Mouse (Mus musculus) ES-E14 (cell line): ENCODE results near the gene Nadsyn1. TPM values are rescaled to one million over a fixed set of nuclear protein-coding genes. Genes with fewer than 3 reads are reported as not detected.

Source experiments
- DNase-seq: peaks from one replicate; pipeline ENCODE4 v3.0.0-alpha.2; 2013; ENCODE audit warnings: low read depth, low spot score
- H3K27ac ChIP-seq: 2 replicates; pipeline ENCODE4 v1.5.1; 2012; ENCODE audit warnings: low read depth, mild to moderate bottlenecking, low read length, moderate library complexity, mixed read lengths; ENCODE audit not compliant: poor library complexity, insufficient read depth, severe bottlenecking
- H3K36me3 ChIP-seq: 2 replicates; pipeline ENCODE4 v1.6.1; 2012; ENCODE audit warnings: mild to moderate bottlenecking, low read length, moderate library complexity, mixed read lengths; ENCODE audit not compliant: control insufficient read depth, poor library complexity, insufficient read depth, severe bottlenecking
- H3K4me1 ChIP-seq, 2 experiments: fragments of 150-350 bp in 1 of 2; sonication (generic) in 1 of 2; 2 replicates each; pipeline ENCODE4 v1.6.1; 2012; ENCODE audit warnings: low read length in 2 of 2, mild to moderate bottlenecking in 1 of 2, mixed read lengths in 1 of 2; ENCODE audit not compliant: control insufficient read depth in 2 of 2, insufficient read depth in 2 of 2, poor library complexity in 1 of 2
- H3K4me3 ChIP-seq, 2 experiments: fragments of 150-350 bp in 1 of 2; sonication (generic) in 1 of 2; 2 replicates each; pipeline ENCODE4 v1.5.1; 2012; ENCODE audit warnings: low read length in 2 of 2, low read depth in 1 of 2, mild to moderate bottlenecking in 1 of 2, mixed read lengths in 1 of 2; ENCODE audit not compliant: insufficient read depth in 1 of 2, poor library complexity in 1 of 2, severe bottlenecking in 1 of 2
- H3K9ac ChIP-seq: 2 replicates; pipeline ENCODE4 v1.6.1; 2012; ENCODE audit warnings: low read depth, mild to moderate bottlenecking, low read length, mixed read lengths; ENCODE audit not compliant: poor library complexity, insufficient read depth, severe bottlenecking
- H3K9me3 ChIP-seq: fragments of 150-350 bp; sonication (generic); 2 replicates; pipeline ENCODE4 v1.6.1; 2012; ENCODE audit warnings: low read depth, mild to moderate bottlenecking, low read length; ENCODE audit not compliant: control insufficient read depth, insufficient read depth
- CHD2 ChIP-seq: IDR thresholded peaks from 2 replicates; pipeline ENCODE4 v1.6.1; 2014; ENCODE audit warnings: mild to moderate bottlenecking, low read depth, low read length, inconsistent platforms
- HCFC1 ChIP-seq: IDR thresholded peaks from 2 replicates; pipeline ENCODE4 v1.6.1; 2012; ENCODE audit warnings: low read length, inconsistent platforms, borderline replicate concordance; ENCODE audit not compliant: insufficient read depth
- MAFK ChIP-seq: IDR thresholded peaks from 2 replicates; pipeline ENCODE4 v1.6.1; 2014; ENCODE audit warnings: mild to moderate bottlenecking, low read depth, low read length, inconsistent platforms; ENCODE audit not compliant: insufficient read depth
- ZC3H11A ChIP-seq: IDR thresholded peaks from 2 replicates; pipeline ENCODE4 v1.6.1; 2012; ENCODE audit warnings: low read depth, mild to moderate bottlenecking, inconsistent platforms, low read length, borderline replicate concordance
- ZNF384 ChIP-seq: IDR thresholded peaks from 2 replicates; pipeline ENCODE4 v1.6.1; 2012; ENCODE audit warnings: low read depth, low read length, inconsistent platforms
- in situ Hi-C, 2 experiments: fragments of 600-800 bp; cut with MboI; formaldehyde crosslinking; loops; one replicate each; pipeline ENCODE4 v1.15.1; 2025; ENCODE audit warnings: low sequenced_read_pairs in 2 of 2, inconsistent platforms in 1 of 2; ENCODE audit not compliant: unreplicated experiment in 2 of 2
- total RNA-seq: library from RNA; depleted of rRNA; stranded (reverse); fragments of 300-350 nt; gene quantifications from 2 replicates; pipeline ENCODE4 v1.2.3, GENCODE M21; 2012

Nadsyn1 gene
- total RNA-seq, 1 experiment, result 4.9 TPM

DNA sequence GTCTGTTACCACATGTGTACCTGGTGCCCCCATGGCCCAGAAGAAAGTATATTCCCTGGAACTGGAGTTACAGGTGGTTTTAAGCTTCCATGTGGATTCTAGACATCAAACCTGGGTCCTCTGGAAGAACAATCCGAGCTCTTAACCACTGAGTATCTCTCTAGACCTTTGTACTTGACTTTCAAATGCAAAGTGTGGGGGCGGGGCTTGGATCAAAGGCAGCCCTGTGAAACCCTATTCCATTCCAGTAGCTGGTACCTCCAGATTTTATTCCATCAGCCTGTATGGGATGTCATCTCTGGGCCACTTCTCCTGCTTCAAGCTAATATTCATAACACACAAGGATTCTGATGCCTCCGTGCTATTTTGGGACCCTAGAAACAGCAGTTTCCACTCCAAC lies 46.5 kb downstream of the Nadsyn1 start:
- no peak overlapping the region for H3K9ac ChIP-seq
- peaks cover 0 to 7% of the 10 kb centered on the region in 2 experiments; a peak in 2 of 4 replicates for H3K4me1 ChIP-seq
- H3K27ac ChIP-seq, result no peak overlapping the region
- H3K4me3 ChIP-seq, result no peak overlapping the region
- H3K9me3 ChIP-seq, result no peaks in the 10 kb centered on the region
- no peaks in the 10 kb centered on the region for H3K36me3 ChIP-seq
- TF ChIP-seq ZC3H11A, result no peak
- TF ChIP-seq MAFK, result no peak
- no peak for TF ChIP-seq ZNF384
- no peak for TF ChIP-seq HCFC1
- no peak for TF ChIP-seq CHD2
- in situ Hi-C loops, result no loop called here
- peak; percentile 68 for DNase-seq

DNA sequence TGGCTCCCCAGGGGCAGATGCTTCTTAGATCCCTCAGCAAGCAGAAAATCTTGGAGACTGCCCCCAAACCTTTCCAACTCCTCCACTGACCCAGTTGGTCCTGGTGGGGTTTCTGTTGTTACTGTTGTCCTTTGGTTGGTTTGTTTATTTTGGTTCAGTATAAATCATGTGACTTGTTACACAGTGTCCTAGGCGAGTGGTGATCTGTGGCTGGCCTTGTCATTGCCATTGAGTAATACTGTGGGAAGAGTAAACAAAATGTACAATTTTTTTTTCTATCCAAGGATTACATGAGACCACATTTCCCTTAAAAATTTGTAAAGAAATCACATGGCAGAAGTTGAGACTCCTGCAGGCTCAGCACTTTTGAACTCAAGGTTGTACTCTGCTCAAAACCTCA lies 53.2 kb downstream of the Nadsyn1 start:
- TF ChIP-seq ZNF384, result no peak
- TF ChIP-seq MAFK, result peak; percentile 50; the same call in 1 of the 2 replicates
- Histone ChIP-seq H3K9me3 (no peaks in the 10 kb centered on the region), H3K4me3 (no peak overlapping the region), H3K4me1 (no peaks in the 10 kb centered on the region), H3K36me3 (no peaks in the 10 kb centered on the region), H3K27ac (no peak overlapping the region), H3K9ac (no peak overlapping the region)
- in situ Hi-C loops, result loop anchor here in 1 of 2 experiments (10.0 kb wide), 1 partner anchor 65 kb away; no protein-coding TSS in a partner anchor
- DNase-seq, result no peak

DNA sequence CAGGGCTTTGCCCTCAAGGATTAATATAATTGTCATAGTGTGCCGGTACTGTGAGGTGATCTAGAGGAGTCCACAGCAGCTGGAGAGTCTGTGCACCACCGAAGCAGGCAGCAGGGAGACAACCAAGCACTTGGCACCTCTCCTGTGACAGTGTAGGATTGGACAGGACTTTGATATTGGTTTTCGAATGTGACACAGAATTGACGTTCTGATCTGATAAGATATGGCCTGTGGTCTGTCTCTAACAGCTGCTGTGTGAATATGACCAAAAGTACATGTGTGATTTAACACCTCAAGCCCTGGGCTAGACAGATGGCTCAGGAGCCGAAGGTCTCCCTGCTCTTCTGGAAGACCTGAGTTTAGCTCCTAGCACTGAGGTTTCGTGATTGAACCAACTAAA lies 54.4 kb downstream of the Nadsyn1 start:
- no peak for DNase-seq
- Histone ChIP-seq H3K36me3 (no peaks in the 10 kb centered on the region), H3K9me3 (no peaks in the 10 kb centered on the region), H3K4me3 (no peak overlapping the region), H3K27ac (no peak overlapping the region), H3K9ac (no peak overlapping the region), H3K4me1 (no peaks in the 10 kb centered on the region)
- in situ Hi-C loops, result loop anchor here in 1 of 2 experiments (10.0 kb wide), 1 partner anchor 63 kb away; no protein-coding TSS in a partner anchor
- TF ChIP-seq ZNF384, result no peak
- no peak for TF ChIP-seq ZC3H11A
- TF ChIP-seq MAFK, result no peak
- no peak for TF ChIP-seq CHD2
- TF ChIP-seq HCFC1, result no peak

- in situ Hi-C loops, result loop anchor here in 1 of 2 experiments (10.0 kb wide), 1 partner anchor 62 kb away; no protein-coding TSS in a partner anchor
- DNase-seq, result no peak
Measured at GRCm38 (mm10) chr7:143766893-143767292, 55.8 kb downstream of the Nadsyn1 start, which contains the start of gene Mrgprg. Gene Mrgprg (minus strand): TSS chr7:143766993.

More at GRCm38 (mm10) chr7:143766893-143767292, 55.8 kb downstream of the Nadsyn1 start, which contains the start of gene Mrgprg:
- H3K4me3 ChIP-seq, result no peak within 1 kb of the TSS
- H3K27ac ChIP-seq, result no peak within 1 kb of the TSS
- no peaks in the 10 kb centered on the region for H3K36me3 ChIP-seq
- TF ChIP-seq CHD2 (no peak), ZC3H11A (no peak), HCFC1 (no peak), MAFK (no peak), ZNF384 (no peak)
- H3K4me1 ChIP-seq, result no peaks in the 10 kb centered on the region
- no peak within 1 kb of the TSS for H3K9ac ChIP-seq
- no peaks in the 10 kb centered on the region for H3K9me3 ChIP-seq
